Mouse (Mus musculus) layer of hippocampus, adult 18-20 months (tissue): Measurements from ENCODE around the gene Sgo2a. TPM values are rescaled to one million over a fixed set of nuclear protein-coding genes. Genes with fewer than 3 reads are reported as not detected.

Source experiments
- total RNA-seq, 2 experiments: library from RNA; stranded (reverse); gene quantifications; 2 replicates each; pipeline ENCODE4 v1.2.3; 2021

Gene Sgo2a
- total RNA-seq, 2 experiments from 2014 or later, result 0.18 to 0.22 TPM

Other genes starting within 250 kb of the Sgo2a start
- gene Spats2l, start 221.8 kb upstream of the Sgo2a start, total RNA-seq, result 10 to 100 TPM; 21.2 to 24.7 TPM
- 10 to 100 TPM; 15.7 to 17.5 TPM for gene Kctd18, start 23.0 kb downstream of the Sgo2a start, total RNA-seq
- 1 to 10 TPM; 3.8 to 4.3 TPM for gene Aox1, start 34.0 kb downstream of the Sgo2a start, total RNA-seq
- gene Aox3, start 117.2 kb downstream of the Sgo2a start, total RNA-seq, result 1 to 10 TPM; 1.7 to 1.9 TPM
- 1 to 10 TPM; 1.2 to 1.5 TPM for gene Aox4, start 214.4 kb downstream of the Sgo2a start, total RNA-seq